Mouse (Mus musculus) left cerebral cortex, adult 11 months (tissue): ENCODE measurements around the gene Wbp1.

Experiments
- DNase-seq: peaks from one replicate; pipeline ENCODE4 v3.0.0; 2022; ENCODE audit warnings: low spot score

The Wbp1 gene

DNA sequence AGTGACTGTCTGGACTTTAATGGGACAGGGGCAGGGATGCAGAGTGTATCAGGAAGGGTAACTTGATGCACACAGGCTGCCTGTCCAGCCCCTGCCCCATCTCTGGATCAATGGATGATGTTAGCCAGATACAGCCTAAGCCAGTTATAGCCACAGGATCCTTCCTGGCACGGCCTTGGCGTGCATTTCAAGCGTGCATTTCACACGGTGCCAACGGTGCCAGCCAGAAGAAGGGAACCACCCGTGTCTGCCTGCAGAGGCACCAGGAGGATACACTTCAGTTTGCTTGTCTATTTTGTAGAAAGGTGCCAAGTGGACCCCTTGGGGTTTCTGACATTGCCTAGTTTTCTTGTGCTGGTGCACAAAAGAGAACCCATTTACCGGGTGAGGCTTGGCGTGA, 18.7 kb upstream of the Wbp1 start:
- no peak for DNase-seq

DNA sequence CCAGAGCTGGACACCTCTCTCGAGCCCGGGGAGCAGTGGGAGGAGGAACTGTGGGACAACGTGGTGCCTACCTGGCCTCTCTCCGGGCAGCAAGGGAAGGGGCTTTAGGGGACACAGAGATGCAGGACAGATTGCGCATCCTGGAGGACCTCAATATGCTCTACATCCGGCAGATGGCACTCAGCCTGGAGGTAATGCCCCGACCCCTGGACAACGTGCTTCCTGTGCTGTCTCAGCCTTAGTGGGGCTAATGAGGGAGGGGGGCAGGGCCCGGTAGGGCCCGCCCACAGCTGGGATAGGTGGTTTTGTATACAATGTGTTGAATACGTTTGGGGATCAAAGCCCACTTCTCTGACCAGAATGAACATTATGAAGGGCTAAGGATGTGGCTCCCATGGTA, 16.7 kb upstream of the Wbp1 start:
- no peak for DNase-seq

DNA sequence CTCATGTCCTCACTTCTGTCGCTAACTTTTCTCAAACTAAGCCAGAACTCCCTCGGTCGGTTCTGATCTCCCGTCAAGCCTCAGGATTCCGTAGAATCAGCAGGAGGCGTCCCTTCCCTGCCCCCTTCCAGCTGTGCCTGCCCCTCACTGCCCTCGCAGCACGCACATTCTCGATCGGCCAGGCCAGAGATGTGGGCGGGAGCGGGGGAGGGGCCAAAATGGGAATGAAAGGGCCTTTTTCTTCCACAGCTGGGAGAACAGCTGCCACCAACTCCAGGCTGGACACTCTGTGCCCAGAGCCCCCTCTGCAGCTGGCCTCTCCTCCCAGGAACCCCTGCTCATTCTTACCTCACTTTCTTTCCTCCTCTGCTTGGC, 16.2 kb upstream of the Wbp1 start:
- peak; percentile 76 for DNase-seq

DNA sequence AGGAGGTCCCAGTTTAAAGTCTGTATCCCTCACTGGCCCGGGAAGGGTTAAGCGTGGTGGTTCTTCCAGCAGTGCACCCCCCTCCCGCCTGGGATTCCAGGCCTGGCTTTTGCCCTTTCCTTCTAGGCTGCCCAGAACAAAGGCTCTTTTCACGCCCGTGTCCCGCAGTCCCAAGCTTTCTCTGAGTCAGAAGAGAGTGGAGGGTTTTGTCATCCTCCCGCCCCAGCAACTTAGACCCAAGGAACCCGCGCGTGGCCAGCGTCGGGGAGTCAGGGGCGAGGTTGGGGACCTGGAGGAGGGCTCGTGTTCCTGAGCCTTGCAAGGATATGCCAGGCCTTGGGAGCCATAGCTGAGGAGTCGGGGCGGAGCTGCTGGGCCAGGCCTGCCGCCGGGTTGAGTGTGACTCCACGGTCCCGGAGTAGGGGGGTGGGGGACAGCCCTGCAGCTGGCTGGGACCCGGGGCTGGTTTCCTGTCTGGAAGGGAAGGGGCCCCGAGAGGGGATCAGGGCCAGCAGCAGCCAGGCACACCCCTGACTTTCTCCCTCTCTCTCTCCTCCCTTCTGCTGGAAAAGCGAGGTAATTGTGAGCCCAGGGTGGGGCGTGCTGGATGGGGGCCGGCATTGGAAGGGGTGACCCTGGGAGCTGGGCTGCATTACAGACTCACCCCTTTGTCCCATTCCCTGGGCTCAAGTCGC, 15.7 kb upstream of the Wbp1 start:
- DNase-seq, result no peak

DNA sequence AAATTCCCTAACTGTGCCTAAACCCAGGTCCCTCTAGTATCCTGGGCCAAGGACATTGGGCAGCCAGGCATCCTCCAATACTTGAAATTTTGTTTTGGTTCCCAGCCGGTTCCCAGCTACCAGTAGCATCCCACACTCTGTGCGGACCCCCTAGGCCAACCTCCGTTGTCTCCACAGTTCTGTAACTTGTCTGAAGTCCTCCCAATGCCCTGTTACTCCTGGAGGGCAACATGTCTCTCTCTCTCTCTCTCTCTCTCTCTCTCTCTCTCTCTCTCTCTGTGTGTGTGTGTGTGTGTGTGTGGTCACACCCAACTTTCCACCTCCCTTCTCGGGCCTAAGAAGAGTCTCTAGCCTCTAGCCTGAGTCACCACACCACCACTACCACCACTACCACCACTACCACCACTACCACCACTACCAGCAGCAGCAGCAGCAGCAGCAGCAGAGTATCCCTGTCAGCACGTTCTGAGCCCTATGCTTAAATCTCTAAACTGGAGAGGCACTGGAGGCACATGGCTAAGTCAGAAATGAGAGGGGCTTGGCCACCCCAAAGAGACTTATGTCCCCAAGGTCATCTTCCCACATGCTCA, 15.0 kb upstream of the Wbp1 start:
- DNase-seq, result no peak

DNA sequence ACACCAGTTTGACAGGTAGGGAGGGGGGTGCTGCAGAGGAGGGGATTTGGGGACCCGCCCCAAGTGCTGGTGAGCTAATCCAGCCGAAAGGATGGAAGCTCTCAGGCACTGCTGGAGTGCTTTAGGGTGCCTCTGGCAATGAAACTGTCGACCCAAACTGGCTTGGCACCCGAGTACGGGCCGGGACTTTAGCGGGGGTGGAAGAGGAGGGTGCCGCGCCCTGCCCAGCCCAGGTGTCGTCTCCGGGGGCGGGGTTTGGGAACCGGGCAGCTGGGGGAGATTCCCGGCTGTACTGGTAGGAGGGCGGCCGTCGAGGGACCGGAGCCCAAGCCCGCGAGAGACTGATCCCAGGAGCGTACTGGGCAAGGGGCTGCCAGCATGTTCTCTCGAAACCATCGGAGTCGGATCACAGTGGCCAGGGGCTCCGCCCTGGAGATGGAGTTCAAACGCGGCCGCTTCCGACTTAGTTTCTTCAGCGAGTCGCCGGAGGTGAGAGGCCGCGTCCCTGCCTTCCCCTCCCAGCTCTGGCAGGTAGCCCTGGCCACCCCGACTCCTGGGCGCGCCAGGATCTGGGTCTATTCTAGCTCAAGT, 14.3 kb upstream of the Wbp1 start:
- DNase-seq, result no peak

DNA sequence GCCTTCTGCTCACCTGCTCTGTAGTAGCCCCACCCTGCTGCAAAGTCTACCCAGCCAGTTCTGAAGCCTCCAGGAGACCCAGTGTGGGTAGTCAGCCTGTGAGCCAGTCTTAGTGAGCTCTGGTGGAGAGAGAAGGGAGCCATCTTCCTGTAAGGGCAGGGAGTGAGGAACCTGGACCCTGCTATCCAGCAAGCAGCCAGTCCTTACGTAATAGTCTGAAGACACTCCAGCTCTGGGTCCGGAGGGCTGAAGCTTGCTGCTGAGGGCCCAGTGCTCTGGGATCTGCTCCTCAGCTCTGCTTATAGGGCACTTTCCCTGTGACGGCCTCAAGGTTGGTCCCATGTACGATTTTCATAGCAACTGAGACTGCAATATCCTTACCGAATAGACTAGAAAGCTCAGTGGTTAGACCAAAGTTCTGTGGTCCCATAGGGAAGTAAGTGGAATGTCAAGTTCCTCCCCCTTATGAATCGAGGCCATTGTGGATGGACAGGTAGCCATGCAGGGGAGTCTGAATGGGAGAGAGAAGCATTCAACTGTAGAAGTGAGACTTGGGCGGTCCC, 13.7 kb upstream of the Wbp1 start, which contains the start of gene Rtkn:
Gene Rtkn (plus strand): TSS at position 513 of the 563 bp plus-strand sequence.
- no peak for DNase-seq

DNA sequence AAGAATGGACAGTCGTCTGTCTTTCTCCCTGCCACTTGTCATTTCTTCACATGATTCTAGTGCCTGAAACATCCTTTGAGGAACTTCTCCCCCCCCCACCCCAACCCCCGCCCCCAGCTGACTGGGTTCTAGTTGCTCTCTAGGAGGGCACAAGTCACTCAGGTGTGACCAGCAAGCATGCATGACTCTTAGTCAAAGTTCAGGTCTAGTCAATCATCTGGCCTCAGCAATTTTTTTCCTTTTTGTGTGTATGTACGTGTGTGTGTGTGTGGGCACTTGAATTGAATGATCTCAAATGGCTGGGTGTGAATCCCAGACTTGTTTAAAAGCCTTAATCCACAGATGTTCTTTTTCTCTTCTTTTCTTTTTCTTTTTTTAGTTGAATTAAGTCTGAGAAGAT, 12.9 kb upstream of the Wbp1 start:
- DNase-seq, result no peak

DNA sequence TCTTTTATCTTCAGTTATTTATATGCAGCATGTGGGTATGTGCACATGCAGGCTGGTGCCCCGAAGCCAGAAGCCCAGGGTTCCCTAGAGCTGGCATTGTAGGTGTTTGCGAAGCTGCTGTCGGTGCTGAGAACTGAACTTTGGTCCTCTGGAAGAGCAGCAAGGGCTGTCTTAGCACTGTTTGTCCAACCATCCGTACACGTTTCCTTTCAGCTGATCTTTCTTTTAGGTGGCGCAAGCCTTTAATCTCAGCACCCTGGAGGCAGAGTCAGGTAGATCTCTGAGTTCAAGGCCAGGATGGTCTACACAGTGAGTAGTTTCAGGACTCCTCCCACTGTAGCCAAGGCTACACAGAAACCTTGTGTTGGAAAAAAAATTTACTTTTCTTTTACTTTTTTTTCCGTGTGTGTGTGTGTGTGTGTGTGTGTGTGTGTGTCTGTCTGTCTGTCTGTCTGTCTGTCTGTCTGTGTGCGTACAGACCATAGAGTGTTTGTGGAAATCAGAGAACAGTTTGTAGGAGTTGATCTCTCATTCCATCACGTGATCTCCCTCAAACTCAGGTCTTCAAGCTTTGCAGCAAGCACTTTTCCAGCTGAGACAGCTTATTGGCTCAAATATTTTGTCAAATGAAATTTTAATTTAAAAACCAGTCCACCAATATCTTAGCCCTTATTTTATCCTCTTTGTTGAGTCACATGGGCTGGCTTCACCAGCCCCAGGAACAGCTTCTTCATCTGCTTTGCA, 11.0 kb upstream of the Wbp1 start:
- DNase-seq, result no peak

DNA sequence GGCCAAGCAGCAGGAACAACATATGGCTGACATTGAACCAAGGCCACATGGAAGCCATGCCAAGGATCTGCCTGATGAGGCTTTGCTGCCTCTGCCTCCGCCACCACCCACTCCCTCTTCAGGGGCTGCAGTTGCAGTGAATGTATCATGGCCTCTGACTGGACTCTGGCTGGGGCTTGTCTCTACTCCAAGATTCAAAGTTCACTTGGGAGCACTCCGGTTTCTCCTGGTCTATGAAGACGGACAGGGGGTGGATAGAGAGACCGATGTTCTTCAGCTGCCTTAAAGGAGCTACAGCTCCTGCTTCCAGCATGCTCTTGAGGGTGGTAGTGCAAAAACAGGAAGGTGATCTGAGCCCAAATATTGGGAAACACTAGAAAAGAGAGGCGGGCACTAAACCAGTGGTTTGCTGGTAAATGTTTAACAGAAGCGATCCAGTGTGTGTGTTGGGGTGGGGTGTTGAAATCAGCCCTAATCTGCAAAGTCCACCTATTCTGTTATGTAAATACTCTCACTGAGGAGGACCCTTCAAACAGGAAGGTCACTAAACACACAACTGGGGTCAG, 10.2 kb upstream of the Wbp1 start:
- no peak for DNase-seq

DNA sequence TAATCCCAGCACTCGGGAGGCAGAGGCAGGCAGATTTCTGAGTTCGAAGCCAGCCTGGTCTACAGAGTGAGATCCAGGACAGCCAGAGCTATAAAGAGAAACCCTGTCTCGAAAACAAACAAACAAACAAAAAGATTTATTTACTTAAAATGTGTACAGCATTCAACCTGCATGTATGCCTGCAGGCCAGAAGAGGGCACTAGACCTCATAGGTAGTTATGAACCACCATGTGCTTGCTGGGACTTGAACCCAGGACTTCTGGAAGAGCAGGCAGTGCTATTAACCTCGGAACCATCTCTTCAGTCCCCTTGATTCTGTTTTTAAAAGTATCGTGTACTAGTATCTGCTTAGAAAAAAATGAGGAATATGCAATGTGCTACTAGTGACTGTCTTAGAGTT, 6.1 kb upstream of the Wbp1 start:
- no peak for DNase-seq

DNA sequence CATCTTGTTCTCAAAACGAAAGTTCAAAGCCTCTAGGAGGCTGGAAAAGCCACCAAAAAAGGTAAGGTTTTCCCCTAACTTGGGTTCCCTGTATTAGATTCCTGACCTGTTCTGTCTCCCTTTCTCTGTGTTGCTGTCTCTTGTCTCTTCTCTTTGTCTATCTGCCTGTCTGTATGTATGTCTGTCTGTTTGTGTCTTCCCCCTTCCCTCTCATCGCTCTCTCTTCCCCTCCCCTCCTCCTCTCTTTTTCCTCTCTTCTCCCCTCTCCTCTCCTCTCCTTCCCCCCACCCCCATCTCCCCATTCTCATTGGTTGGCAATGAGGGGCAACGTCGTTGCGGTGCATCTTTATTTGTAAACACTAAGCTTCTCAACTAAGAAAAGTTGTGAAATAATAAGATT, 4.0 kb upstream of the Wbp1 start, which contains the start of gene Ino80b:
Gene Ino80b (minus strand): TSS at position 101 of the 400 bp plus-strand sequence.
- no peak for DNase-seq

DNA sequence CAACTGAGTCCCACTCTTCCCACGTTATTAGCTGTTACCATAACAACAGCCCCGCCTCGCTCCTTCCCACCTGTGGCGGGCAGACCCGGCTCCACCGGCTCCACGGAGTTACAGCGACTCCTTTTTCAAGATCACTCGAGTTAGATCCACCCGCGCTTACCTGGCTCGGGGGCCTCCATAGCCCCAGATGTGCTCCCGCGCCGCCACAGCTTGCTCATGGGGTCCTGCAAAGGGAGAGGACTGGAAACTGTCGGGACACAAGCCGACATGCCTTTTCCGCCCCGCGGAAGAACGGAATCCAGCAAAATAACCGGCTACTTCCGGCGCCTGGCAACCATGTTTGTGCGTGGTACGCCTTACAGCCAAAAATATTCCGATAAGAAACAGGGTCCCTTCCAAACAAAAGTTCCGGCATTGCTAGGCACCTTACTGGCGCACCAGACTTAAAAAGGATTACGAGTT, 3.5 kb upstream of the Wbp1 start:
- peak; percentile 88 for DNase-seq

DNA sequence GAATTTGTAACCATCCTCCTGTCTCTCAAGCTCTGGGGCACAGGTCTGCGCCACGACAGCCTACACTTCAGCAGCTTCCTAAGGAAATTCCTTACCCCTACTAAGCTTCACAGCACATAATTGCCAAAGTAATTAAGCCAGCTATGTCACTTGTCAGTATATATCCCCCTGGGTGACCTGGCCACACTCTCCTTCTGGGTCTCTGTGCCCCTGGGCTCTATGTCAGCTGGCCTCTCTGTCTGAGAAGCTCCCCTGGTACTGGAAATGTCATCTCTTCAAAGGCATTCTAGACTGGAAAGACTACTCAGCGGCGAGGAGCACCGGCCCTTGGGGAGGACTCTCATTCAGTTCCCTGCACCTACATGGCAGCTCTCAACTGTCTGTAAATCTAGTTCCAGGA, 1.6 kb upstream of the Wbp1 start:
- no peak for DNase-seq

DNA sequence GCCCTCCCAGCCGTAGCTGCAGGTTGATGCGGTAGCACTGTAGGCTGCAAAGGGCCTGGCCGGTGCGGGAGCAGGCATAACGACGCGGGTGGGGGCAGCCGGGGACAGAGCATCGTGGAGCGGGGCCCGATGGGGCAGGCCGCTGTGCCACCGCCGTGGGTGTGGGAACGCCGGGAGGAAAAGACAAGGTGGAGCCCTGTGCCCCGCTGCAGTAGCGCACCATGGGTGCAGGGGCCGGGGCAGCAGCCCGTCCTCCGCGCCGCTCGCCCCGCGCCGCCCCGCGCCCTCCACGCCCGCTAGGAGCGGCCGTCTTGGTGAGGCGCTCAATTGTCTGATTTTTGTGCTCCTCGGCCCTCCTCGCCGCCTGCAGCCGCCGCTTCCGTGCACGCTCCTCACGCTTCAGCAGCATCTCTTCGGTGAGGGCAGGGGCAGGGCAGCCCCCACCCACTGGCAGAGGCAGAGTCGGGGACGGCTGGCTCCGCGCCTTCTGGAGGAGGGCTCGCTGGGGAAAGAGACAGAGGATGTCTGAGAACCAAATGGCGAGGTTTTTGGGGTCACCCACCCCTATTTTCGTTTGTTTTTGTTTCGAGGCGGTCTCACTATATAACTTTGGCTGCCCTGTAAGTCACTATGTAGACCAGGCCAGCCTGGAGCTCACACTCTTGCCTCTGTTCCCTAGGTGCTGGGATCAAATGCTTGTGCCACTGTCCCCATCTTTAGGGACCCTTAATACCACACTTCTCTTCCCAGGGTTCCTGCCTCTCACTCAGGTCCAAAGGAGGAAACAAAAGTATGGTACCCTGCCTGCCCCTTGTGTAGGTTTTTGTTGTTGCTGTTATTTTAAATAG, 728 bp upstream of the Wbp1 start:
- DNase-seq, result no peak

DNA sequence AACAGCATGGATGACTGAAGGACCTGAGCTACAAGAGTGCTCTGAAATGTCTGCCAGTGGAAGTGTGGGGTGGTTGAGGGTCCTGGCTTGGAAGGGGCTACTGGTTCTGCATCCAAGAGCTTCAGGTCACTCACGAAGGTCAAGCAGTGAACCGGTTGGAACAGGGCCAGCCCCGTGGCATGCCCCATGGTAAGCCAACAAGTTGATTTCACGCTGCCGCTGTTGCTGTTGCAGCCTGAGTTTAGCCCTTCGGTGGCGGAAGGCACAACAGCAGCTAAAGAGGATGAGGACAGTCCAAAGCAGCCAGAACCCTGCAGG, 1.7 kb downstream of the Wbp1 start:
- no peak for DNase-seq

DNA sequence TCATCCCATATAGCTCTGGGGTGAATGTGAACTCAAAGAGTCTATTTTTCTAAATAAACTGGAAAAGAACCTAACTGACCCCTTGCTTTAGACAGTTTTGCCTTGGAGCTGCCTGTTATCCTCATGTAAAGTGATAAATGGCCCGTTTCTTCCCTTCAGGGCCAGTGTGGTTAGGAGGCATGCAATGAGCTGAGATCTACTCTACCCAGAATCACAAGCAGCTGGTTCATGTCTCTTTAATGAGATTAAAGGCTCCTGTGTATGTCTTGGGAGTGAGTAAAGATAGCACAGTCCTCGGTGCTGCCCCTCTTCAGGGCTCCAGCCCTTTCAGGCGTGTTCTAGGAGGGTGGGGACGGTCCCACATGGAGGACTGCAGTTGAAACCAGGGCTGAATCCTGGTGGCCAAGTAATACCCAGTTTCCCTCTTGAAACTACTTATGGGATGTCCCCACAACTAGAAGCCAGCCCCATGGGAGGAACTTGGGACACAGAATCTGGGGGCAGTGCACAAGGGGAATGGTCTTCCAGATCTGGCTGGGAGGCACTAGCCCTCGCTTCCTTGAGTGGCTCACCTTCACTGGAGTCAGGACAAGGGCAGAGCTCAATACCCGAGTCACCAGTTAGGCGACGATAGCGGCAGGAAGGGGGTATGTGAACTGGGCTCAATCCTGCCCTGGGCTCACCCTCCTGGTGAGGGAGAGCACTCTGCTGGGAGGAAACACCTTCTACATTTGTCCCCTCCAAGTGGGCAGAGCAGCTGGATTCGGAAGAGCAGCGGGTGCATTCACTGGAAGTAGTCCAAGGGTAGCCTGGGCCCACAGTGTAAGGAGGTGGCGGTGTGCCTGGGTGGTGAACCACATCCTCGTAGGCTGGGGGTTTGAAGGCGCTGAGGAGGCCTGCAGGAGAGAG, 2.3 kb downstream of the Wbp1 start:
- DNase-seq, result no peak

DNA sequence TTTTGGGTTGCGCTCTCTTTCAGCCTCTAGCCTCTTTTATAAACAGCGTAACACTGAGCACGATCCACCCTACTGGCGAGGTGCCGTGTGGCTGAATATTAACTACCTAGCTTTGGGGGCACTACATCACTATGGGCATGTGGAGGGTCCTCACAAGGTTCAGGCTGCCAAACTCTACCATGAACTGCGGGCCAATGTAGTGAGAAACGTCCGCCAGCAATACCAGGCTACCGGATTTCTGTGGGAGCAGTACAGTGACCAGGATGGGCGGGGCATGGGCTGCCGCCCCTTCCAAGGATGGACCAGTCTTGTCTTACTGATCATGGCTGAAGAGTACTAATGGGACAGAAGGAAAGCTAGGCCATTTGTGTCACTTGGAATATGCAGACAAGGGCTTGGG, 3.0 kb downstream of the Wbp1 start:
- DNase-seq, result no peak

DNA sequence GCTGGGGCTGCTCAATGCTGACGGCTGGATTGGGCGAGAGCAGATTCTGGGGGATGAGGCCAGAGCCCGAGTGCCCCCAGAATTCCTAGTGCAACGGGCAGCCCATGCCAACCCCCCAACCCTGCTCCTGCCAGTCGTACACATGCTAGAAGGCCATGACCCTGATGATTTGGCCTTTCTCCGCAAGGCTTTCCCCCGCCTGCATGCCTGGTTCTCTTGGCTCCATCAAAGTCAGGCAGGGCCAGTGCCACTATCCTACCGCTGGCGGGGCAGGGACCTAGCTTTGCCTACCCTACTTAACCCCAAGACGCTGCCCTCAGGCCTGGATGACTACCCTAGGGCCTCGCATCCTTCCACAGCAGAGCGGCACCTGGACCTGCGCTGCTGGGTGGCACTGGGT, 3.7 kb downstream of the Wbp1 start:
- no peak for DNase-seq

DNA sequence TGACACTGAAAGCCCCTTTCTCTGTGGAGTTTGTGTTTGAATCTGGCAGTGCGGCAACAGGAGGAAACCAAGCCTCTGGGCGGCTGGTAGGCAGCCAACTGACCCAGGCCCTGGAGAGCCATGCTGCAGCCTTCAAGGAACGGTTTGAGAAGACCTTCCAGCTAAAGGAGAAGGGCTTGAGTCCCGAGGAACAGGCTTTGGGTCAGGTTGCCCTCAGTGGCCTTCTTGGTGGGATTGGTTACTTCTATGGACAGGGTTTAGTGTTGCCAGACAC, 4.3 kb downstream of the Wbp1 start:
- DNase-seq, result no peak
